Mouse (Mus musculus) large intestine, adult 2 months (tissue): ENCODE results near the gene Shtn1. TPM values are rescaled to one million over a fixed set of nuclear protein-coding genes. Genes with fewer than 3 reads are reported as not detected.

Source experiments
- polyA plus RNA-seq: library from polyadenylated mRNA; depleted of rRNA; stranded (reverse); fragments of >200 nt; gene quantifications from 2 replicates; pipeline ENCODE4 v1.2.3, GENCODE M21; 2012; rRNA removed

Shtn1 gene
- polyA plus RNA-seq, 1 experiment, result 4.1 TPM

Other genes starting within 250 kb of the Shtn1 start
- not detected in 2 replicates for gene Eno4, start 132.7 kb downstream of the Shtn1 start, polyA plus RNA-seq
- gene Hspa12a, start 132.4 kb downstream of the Shtn1 start, polyA plus RNA-seq, result 10.5 and 18.9 TPM in 2 replicates
- not detected in 2 replicates for gene Vax1, start 94.0 kb upstream of the Shtn1 start, polyA plus RNA-seq
- not detected in 2 replicates for gene Kcnk18, start 143.1 kb upstream of the Shtn1 start, polyA plus RNA-seq
- gene Slc18a2, start 184.8 kb upstream of the Shtn1 start, polyA plus RNA-seq, result 0.55 and 0.97 TPM in 2 replicates
- gene Rps12-ps3, start 246.2 kb upstream of the Shtn1 start, polyA plus RNA-seq, result 4,852 and 5,272 TPM in 2 replicates